Mouse (Mus musculus) kidney, adult 2 months (tissue): ENCODE measurements around the gene Cipc.

ENCODE experiments used
- CTCF ChIP-seq: fragments of 200-500 bp; conservative IDR thresholded peaks from 2 replicates; pipeline ENCODE4 v1.5.1; 2011; ENCODE audit warnings: low read depth, mild to moderate bottlenecking, control low read depth, low read length, moderate library complexity, mixed read lengths; ENCODE audit not compliant: insufficient read depth, insufficient read length
- POLR2A ChIP-seq: fragments of 200-500 bp; IDR thresholded peaks from one replicate; pipeline ENCODE4 v1.6.1; 2011; ENCODE audit warnings: low read depth, low read length, control low read depth

- TF ChIP-seq CTCF (no peak), POLR2A (no peak)
Measured at GRCm38 (mm10) chr12:86977833-86978232, 31.0 kb downstream of the Cipc start.
